Mouse (Mus musculus): ENCODE data around the gene Tpra1. TPM values are rescaled to one million over a fixed set of nuclear protein-coding genes. Genes with fewer than 3 reads are reported as not detected.

The Tpra1 gene
- polyA plus RNA-seq, 1 experiment = 29.1 TPM

DNA sequence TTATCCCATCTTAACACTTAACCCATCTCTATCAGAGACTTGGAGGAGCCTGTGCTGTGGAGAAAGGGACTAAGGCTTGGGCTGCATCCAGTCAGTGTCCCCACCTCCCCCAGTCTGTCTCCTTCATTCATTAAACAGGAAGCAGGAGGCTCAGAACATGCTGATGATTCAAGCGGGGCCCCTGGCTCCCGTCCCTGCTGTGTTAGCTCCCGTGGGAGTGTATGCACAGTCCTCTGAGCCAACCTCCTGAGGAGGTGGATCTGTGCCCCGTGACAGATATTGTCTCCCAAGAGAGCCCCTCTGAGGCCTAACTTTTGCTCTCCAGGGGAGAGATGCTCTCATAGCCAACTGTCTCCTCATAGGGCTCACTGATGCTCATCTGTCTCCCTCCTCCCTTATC is 32.8 kb downstream of the Tpra1 start:
- Histone ChIP-seq H3K27me3 (ENCODE audit: control insufficient read depth, insufficient read depth, insufficient read length) (no peaks in the 10 kb centered on the region), H3K36me3 (ENCODE audit: control insufficient read depth, insufficient read depth) (no peaks in the 10 kb centered on the region), H3K4me3 (ENCODE audit: insufficient read depth, poor library complexity, severe bottlenecking) (no peak overlapping the region), H3K79me2 (ENCODE audit: control insufficient read depth, insufficient read depth) (no peaks in the 10 kb centered on the region), H3ac (ENCODE audit: control insufficient read depth, insufficient read length, low read depth) (no peak overlapping the region), H3K79me3 (ENCODE audit: low read depth) (no peaks in the 10 kb centered on the region)
- TF ChIP-seq MYOD1 (IDR thresholded peaks at IDR 0.05; ENCODE audit: control insufficient read depth, insufficient read length, low read depth) (no peak), CTCF (IDR thresholded peaks at IDR 0.05; ENCODE audit: control insufficient read depth, insufficient read depth, insufficient read length) (no peak), FOSL1 (IDR thresholded peaks at IDR 0.05; ENCODE audit: insufficient read depth, low read length, poor library complexity, severe bottlenecking) (no peak), USF1 (IDR thresholded peaks at IDR 0.05; ENCODE audit: low read depth) (no peak), CEBPB (IDR thresholded peaks at IDR 0.05; ENCODE audit: low read depth) (no peak), MAX (IDR thresholded peaks at IDR 0.05) (no peak), MYOG (IDR thresholded peaks at IDR 0.05; ENCODE audit: control insufficient read depth, extremely low read depth, insufficient read length) (no peak)

DNA sequence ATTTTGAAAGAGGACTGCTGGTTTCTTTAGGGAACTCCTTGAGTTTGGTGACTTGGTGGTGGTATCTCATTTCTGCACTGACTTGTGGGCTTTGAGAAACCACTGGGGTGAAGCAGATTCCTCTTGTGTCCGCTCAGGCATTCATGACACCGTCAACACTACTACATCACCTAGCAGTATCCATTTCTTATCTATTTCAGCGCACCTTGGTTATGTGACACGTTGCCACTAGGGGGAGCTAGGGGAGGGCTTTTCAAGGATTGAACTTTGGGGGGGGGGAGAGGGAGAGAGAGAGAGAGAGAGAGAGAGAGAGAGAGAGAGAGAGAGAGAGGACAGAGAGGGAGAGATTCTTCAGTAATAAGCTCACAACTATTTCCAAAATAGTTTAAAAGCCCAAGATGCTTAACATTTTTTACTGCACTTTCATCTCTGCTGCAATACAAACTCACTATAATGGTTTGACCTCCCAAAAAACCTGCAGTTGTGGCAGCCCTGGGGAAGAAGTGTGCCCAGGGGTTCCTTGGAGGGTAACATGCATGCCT is 33.8 kb downstream of the Tpra1 start:
- Histone ChIP-seq H3K27me3 (ENCODE audit: control insufficient read depth, insufficient read depth, insufficient read length) (no peaks in the 10 kb centered on the region), H3K79me2 (ENCODE audit: control insufficient read depth, insufficient read depth) (no peaks in the 10 kb centered on the region), H3K36me3 (ENCODE audit: control insufficient read depth, insufficient read depth) (no peaks in the 10 kb centered on the region), H3K79me3 (ENCODE audit: low read depth) (no peaks in the 10 kb centered on the region), H3K4me3 (ENCODE audit: insufficient read depth, poor library complexity, severe bottlenecking) (no peak overlapping the region), H3ac (ENCODE audit: control insufficient read depth, insufficient read length, low read depth) (no peak overlapping the region)
- TF ChIP-seq CEBPB (IDR thresholded peaks at IDR 0.05; ENCODE audit: low read depth) (no peak), CTCF (IDR thresholded peaks at IDR 0.05; ENCODE audit: control insufficient read depth, insufficient read depth, insufficient read length) (peak; percentile 29), MAX (IDR thresholded peaks at IDR 0.05) (no peak), MYOD1 (IDR thresholded peaks at IDR 0.05; ENCODE audit: control insufficient read depth, insufficient read length, low read depth) (no peak), USF1 (IDR thresholded peaks at IDR 0.05; ENCODE audit: low read depth) (no peak), MYOG (IDR thresholded peaks at IDR 0.05; ENCODE audit: control insufficient read depth, extremely low read depth, insufficient read length) (no peak), FOSL1 (IDR thresholded peaks at IDR 0.05; ENCODE audit: insufficient read depth, low read length, poor library complexity, severe bottlenecking) (no peak)

GRCm38 (mm10) chr6:88936342-88937213 is 34.5 kb downstream of the Tpra1 start:
- no peaks in the 10 kb centered on the region for H3K79me2 ChIP-seq (ENCODE audit: control insufficient read depth, insufficient read depth)
- TF ChIP-seq MYOG (IDR thresholded peaks at IDR 0.05; ENCODE audit: control insufficient read depth, extremely low read depth, insufficient read length) (no peak), CTCF (IDR thresholded peaks at IDR 0.05; ENCODE audit: control insufficient read depth, insufficient read depth, insufficient read length) (no peak), USF1 (IDR thresholded peaks at IDR 0.05; ENCODE audit: low read depth) (no peak), FOSL1 (IDR thresholded peaks at IDR 0.05; ENCODE audit: insufficient read depth, low read length, poor library complexity, severe bottlenecking) (no peak), MAX (IDR thresholded peaks at IDR 0.05) (no peak), MYOD1 (IDR thresholded peaks at IDR 0.05; ENCODE audit: control insufficient read depth, insufficient read length, low read depth) (no peak), CEBPB (IDR thresholded peaks at IDR 0.05; ENCODE audit: low read depth) (no peak)
- H3K36me3 ChIP-seq (ENCODE audit: control insufficient read depth, insufficient read depth) = no peaks in the 10 kb centered on the region
- H3K79me3 ChIP-seq (ENCODE audit: low read depth) = no peaks in the 10 kb centered on the region
- no peak overlapping the region for H3ac ChIP-seq (ENCODE audit: control insufficient read depth, insufficient read length, low read depth)
- no peak overlapping the region for H3K4me3 ChIP-seq (ENCODE audit: insufficient read depth, poor library complexity, severe bottlenecking)
- H3K27me3 ChIP-seq (ENCODE audit: control insufficient read depth, insufficient read depth, insufficient read length) = no peaks in the 10 kb centered on the region

- H3ac ChIP-seq (ENCODE audit: control insufficient read depth, insufficient read length, low read depth) = no peak overlapping the region
- H3K36me3 ChIP-seq (ENCODE audit: control insufficient read depth, insufficient read depth) = no peaks in the 10 kb centered on the region
- no peaks in the 10 kb centered on the region for H3K79me3 ChIP-seq (ENCODE audit: low read depth)
- H3K79me2 ChIP-seq (ENCODE audit: control insufficient read depth, insufficient read depth) = no peaks in the 10 kb centered on the region
- H3K4me3 ChIP-seq (ENCODE audit: insufficient read depth, poor library complexity, severe bottlenecking) = no peak overlapping the region
- TF ChIP-seq MYOD1 (IDR thresholded peaks at IDR 0.05; ENCODE audit: control insufficient read depth, insufficient read length, low read depth) (no peak), CTCF (IDR thresholded peaks at IDR 0.05; ENCODE audit: control insufficient read depth, insufficient read depth, insufficient read length) (no peak), USF1 (IDR thresholded peaks at IDR 0.05; ENCODE audit: low read depth) (no peak), CEBPB (IDR thresholded peaks at IDR 0.05; ENCODE audit: low read depth) (no peak), FOSL1 (IDR thresholded peaks at IDR 0.05; ENCODE audit: insufficient read depth, low read length, poor library complexity, severe bottlenecking) (no peak), MYOG (IDR thresholded peaks at IDR 0.05; ENCODE audit: control insufficient read depth, extremely low read depth, insufficient read length) (no peak)
- no peaks in the 10 kb centered on the region for H3K27me3 ChIP-seq (ENCODE audit: control insufficient read depth, insufficient read depth, insufficient read length)
These were observed 35.1 kb downstream of the Tpra1 start for GRCm38 (mm10) chr6:88937214-88937549.

- Histone ChIP-seq H3ac (ENCODE audit: control insufficient read depth, insufficient read length, low read depth) (no peak overlapping the region), H3K79me3 (ENCODE audit: low read depth) (no peaks in the 10 kb centered on the region), H3K27me3 (ENCODE audit: control insufficient read depth, insufficient read depth, insufficient read length) (no peaks in the 10 kb centered on the region), H3K4me3 (ENCODE audit: insufficient read depth, poor library complexity, severe bottlenecking) (no peak overlapping the region), H3K79me2 (ENCODE audit: control insufficient read depth, insufficient read depth) (no peaks in the 10 kb centered on the region), H3K36me3 (ENCODE audit: control insufficient read depth, insufficient read depth) (no peaks in the 10 kb centered on the region)
- no peak for TF ChIP-seq MYOD1 (IDR thresholded peaks at IDR 0.05; ENCODE audit: control insufficient read depth, insufficient read length, low read depth)
- no peak for TF ChIP-seq CEBPB (IDR thresholded peaks at IDR 0.05; ENCODE audit: low read depth)
- no peak for TF ChIP-seq CTCF (IDR thresholded peaks at IDR 0.05; ENCODE audit: control insufficient read depth, insufficient read depth, insufficient read length)
- TF ChIP-seq USF1 (IDR thresholded peaks at IDR 0.05; ENCODE audit: low read depth) = no peak
- TF ChIP-seq MYOG (IDR thresholded peaks at IDR 0.05; ENCODE audit: control insufficient read depth, extremely low read depth, insufficient read length) = no peak
- no peak for TF ChIP-seq FOSL1 (IDR thresholded peaks at IDR 0.05; ENCODE audit: insufficient read depth, low read length, poor library complexity, severe bottlenecking)
- TF ChIP-seq MAX (IDR thresholded peaks at IDR 0.05) = no peak
These were observed 36.1 kb downstream of the Tpra1 start for GRCm38 (mm10) chr6:88937971-88938663.
